Mouse (Mus musculus): ENCODE results near the gene Helz.
A peak's percentile ranks its signal among the peaks of the same experiment; 100 is the strongest.
"Not testable (repeated sequence)": the region's sequence is repeated elsewhere in the genome, so short reads cannot be mapped to it uniquely, and the experiment has no call there.

Helz gene

DNA sequence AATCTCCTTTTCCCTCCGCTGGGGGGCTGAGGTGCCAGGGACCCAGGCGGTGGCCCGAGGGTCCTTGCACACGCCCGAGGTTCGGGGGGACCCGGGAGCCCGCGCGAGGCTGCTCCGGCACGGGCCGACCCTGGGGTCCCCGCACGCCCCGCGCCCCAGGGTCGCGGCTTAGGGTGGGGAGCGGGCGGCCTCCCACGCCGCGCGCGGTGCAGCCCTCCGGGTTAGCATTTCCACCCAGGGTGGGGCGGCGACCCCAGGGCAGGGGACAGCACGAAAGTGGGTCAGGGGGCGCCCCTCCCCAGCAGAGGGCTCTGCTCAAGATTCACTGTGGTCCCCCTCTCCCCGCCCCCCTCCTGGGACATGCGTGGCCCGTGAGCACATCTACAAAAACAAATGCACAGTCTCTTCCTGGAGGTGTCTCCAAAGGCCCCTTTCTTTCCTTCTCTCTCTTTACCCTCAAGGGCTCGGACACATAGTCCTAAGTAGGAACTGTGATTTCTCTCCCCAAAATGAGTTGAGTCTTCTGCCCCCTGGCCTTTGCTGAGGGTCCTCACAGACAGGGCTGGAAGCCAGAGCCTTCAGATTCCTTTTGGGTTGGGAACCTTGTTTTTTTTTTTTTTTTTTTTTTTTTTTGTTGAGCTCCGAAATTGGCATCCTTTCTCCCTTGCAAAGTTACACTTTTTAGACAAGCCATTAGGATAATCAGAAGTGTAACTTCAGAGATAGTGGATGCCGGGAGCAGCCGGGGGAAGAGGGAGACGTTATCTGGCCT, 660 bp downstream of the Helz start:
- DNase-seq (ENCODE audit: low spot score in 2 of 2), result peak in 1 of 2 experiments; percentile 22

DNA sequence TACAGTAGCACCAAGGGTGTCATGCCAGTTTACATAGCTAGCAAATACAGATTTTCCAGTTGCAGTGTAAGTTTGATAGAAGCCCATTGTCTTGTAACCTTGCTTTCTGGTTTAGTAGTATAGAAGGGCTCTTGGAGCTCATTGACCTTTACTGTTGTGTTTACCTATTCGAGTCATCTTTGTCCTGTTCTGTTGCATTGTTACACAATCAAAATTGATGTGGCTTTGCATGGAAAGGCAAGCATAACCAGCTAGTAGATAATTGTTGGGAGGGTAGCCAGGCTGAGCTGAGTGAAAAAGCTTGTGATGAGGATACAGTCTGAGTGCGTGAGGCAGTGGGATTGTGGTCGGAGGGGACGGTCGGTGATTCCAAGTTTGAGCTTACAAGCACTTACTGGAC, 12.1 kb downstream of the Helz start:
- DNase-seq (ENCODE audit: low spot score in 2 of 2), result no peak

DNA sequence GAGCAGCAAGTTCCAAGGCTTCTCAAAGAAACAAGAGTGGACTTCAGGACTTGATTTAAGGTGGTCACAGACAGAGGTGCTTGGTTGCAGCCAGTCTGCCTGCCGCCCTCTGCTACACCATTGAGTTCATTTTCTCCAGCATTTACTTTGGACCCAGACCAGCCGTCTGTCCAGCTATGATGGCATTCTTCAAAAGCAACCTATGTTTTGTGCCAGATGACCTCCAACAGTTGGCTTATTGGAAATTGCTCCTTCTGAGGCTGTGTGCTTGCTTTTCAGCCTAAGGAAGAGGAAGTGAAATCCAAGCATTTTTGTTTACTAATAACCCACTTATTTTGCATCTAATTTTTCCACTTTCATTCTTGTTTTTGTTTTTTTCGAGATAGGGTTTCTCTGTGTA, 19.7 kb downstream of the Helz start:
- no peak for DNase-seq (ENCODE audit: low spot score in 2 of 2)

DNA sequence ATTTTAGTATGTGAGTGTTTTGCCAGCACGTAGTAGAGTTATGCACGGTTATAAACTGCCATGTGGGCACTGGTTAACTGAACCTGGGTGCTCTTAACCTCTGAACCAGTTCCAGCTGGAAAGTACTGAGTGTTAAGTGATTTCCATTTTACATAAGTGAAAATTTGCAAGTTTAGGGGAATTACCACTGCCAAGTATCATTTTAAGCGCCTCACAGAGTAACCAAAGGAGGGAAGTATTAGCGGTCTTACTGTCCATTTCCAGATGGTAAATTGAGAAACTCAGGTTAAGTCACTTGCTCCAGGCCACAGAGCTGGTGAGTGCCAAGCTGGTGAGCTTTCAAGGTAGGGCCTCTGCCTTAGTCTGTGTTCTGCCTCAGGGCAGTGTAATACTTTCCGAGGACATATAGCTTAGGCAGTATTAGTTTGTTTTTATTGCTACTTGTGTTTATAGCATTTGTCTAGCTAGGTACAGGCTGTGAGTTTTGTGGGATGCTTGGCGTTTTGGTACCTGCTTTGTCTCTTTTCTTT, 20.8 kb downstream of the Helz start:
- no peak for DNase-seq (ENCODE audit: low spot score in 2 of 2)

DNA sequence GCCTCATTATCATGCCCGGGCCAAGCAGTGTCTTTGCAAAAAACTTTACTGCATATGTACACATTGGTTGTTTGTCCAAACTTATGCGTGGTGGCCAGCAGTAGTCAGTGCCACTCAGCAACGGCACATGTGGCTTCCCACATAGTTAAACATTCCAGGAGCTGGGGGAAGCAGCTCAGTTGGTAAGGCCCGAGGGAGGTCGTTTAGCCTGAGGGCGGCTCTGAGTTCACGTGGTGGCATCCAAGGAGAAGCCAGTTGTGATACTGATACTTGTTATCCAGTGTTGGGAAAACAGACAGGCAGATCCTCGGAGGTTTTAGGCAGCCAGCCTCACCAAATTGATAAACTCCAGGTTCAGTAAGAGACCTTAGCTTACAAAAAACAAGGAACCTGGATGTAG, 23.2 kb downstream of the Helz start:
- DNase-seq (ENCODE audit: low spot score in 2 of 2), result not testable (repeated sequence)

DNA sequence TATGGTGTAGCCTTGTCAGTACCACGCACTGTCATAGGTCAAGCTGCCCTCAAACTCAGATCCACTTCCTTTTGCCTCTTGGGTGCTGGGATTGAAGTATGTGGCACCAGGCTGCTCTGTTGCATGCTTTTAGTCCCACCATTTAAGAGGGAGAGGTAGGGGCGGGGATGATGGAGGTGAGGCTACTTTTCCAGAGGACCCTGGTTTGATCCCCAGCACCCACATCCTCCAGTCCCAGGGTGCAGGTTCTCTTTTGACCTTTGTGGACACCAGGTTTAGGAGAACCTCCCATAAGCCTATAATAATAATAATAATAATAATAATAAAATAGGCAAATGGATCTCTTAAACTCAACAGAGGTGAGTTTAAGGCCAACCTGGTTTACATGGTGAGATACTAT, 23.6 kb downstream of the Helz start:
- no peak for DNase-seq (ENCODE audit: low spot score in 2 of 2)

DNA sequence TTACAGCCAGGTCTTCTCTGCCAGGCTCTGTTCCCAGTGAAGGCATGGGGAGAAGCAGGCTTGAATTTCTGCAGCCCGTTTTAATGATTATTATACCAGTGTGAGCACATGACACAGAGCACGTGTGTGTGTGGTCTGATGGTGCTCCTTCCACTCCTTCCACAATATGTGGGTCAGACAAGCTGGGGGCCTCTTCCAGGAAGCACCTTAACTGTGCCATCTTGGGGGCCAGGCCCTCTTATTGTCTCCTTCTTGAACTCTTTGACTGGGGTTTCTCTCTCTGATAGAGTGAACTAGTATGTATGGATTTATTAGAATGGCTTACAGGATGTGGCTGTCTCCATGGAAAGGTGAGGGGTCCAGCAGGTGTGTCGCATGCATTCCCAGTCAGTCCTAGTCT, 24.8 kb downstream of the Helz start:
- DNase-seq (ENCODE audit: low spot score in 2 of 2), result no peak

DNA sequence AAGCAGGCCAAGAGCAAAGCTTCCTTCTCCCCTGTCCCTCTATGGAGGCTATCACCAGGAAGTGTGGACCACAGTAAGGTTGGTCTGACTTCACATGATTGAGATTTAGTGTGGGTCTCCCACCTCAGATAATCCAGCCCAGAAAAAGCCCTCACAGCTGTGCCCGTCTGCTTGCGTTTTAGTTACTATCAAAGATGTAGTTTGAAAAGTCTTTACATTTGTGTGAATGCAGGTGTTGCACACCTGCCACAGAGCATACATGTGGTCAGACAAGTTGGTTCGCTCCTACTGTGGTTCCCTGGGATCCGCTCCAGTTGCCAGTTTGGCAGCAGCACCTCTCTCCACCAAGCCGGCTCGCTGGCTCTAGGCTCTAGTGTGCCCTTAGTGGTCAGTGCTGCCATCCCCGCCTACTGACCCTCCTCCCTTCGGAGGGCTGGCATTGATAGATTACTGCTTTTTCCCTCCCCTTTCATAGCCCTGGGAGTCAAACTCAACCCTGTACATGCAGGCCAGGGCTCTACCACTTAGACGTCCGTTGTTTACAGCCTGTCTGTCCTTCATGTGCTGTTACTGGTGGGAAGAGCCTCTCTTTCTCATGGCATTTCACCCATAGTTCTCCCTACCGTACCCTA, 25.4 kb downstream of the Helz start:
- DNase-seq (ENCODE audit: low spot score in 2 of 2), result no peak

DNA sequence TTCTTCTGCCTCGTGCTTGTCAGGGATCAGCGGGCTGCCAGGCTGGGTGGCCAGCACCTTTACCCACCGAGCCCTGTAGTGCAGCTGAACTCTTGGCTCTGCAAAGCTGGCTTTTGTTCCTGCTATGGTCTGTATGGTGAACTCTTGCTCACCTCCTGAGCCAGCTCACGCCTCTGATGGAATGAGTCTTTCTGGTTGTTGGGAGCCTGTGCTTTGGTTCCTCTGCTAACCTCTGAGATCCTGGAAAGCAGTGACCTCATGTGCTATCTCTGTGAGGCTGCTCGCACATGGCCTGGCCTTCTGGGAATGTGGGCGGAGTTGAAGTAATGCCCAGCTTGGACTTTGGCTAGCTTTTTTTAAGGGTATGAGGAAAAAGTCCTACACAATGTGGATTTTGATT, 26.1 kb downstream of the Helz start:
- DNase-seq (ENCODE audit: low spot score in 2 of 2), result no peak

DNA sequence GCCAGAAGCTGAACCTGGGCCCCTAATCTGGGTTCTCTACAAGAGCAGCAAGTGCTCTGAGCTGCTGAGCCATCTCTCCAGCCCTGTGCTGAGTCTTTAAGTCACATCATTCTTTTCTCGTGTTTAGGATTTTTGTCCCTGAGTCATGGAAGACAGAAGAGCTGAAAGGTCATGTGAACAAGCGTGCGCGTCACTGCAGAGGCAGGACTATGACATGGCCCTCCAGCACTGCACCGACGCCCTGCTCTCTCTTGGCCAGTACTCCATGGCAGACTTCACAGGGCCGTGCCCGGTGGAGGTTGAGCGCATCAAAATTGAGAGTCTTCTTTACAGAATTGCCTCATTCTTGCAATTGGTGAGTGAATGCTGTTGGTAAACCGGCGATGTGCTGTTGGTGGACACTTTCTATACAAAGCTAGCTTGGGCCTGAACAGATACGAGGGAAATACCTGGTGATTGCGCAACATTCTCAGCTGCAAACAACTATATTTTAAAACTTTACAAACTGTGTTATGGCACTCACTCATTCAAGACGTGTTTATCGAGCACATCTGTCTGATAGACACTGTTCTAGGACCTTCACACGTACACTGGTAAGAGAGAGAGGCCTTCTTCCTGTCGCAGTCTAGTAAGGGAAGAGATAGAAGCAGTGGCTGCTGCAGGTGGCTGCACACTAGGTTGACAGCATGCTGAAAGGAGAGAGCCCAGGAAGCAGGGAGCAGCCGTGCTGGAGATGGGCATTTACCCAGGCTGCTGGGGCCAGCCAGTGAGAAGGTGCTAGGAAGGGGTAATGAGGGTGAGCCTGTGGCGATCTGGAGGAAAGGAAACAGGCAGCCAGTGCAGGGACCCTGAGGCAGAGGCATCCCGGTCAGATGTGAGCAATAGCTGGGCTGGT, 27.3 kb downstream of the Helz start:
- no peak for DNase-seq (ENCODE audit: low spot score in 2 of 2)

DNA sequence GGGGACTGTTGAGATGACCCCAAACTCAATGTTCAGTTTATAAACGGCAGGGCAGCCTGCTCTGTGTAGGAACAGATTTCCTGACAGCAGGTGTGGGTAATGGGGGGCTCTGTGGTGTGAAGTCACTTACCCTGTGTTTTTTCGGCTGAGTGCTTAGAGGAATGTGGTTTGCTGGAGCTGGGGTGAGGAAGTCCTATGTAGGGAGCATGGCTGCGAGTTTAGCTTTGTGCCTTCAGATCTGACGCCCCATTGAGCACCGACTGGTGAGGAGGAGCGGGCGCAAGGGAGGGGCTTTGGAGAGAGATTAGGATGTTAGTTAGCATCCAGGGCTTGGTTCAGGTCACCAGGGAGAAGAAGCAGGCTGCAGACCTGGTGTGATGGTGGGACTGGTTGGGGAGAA, 28.5 kb downstream of the Helz start:
- no peak for DNase-seq (ENCODE audit: low spot score in 2 of 2)

DNA sequence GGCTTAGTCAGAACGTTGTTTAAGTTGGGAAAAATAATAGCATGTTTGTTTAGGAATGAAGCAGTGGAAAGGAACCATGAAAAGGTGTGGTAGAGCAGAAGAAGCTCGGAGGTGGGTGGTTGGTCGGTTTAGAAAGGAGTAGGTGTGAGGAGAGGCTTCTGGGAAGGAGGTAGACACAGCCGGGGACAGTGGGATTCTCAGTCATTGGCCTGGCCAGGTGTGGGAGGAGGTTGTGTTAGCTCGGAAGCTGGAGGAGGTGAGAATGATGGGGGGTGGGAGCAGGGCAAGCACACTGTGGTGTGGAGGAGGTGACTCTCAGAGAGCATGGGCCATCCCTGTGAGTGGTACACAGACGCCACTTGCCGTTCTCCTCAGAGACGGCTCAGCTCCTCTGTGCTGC, 29.7 kb downstream of the Helz start:
- DNase-seq (ENCODE audit: low spot score in 2 of 2), result no peak

DNA sequence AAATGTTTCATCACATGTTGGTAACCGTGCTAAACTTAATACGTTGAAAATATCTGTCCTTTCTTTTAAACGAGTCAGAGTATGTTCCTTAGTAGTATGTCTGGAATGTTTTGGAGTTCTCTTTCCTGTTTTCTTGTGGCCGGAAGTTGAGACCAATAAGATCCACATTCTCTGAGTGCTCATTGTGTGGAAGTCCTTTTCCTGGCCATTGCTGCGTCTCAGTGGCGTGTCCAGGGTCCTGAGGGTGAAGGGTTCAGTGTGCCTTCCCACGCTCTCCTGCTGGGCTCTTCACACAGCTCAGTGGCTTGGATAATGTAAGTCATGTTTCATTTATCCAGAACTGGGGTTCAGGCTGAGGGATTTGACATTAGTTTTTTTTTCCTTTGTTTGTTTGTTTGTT, 30.5 kb downstream of the Helz start:
- DNase-seq (ENCODE audit: low spot score in 2 of 2), result no peak

DNA sequence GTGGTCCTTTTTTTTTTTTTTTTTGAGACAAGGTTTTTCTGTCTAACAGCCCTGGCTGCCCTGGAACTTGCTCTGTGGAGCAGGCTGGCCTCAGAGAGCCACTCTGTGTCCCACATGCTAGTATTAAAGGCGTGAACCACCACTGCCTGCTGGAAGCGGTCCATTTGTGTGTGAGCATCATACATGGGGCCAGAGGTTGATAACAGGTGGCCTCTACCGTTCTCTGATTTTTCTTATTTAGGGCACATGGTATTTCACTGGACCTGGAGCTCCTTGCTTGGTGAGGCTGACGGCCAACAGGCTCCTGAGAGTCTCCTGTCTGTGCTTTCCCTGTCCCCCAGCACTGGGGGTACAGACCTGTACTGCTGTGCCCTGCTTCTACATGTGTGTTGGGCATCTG, 33.1 kb downstream of the Helz start:
- no peak for DNase-seq (ENCODE audit: low spot score in 2 of 2)

DNA sequence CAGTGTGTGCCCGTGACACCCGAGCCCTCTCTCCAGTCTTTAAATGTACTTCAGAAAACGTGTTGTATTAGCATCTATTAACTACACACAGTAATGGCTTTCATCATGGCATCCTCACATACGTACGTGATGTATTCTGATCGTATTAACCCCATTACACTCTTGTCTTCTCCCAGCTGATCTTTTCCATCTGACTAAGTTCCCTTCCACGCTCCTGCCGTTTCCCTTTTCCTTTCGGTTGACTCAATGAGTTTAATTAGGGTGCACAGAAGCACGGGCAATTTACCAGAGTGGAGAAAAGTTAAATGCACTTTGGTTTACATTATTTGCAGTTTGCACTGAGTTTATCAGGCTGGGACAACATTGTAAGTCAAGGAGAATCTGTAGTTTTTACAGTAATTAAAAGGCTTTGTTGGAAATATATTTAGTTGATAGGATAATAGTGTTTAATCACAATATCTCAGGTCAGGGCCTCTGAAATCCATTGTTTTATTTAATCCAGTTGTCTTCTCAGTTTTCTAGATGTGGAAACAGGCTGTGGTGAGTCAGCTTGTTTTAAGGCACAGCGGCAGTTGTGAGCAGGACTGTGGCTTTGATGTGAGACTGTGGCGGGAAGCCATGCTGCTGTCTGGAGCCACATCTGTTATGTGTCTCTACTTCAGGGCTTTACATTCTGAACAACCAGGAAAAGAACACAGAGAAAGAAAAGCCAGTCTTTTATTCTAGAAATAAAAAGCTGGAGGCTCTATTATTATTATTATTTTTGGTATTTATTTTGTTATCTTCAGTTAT, 37.1 kb downstream of the Helz start:
- no peak for DNase-seq (ENCODE audit: low spot score in 2 of 2)

DNA sequence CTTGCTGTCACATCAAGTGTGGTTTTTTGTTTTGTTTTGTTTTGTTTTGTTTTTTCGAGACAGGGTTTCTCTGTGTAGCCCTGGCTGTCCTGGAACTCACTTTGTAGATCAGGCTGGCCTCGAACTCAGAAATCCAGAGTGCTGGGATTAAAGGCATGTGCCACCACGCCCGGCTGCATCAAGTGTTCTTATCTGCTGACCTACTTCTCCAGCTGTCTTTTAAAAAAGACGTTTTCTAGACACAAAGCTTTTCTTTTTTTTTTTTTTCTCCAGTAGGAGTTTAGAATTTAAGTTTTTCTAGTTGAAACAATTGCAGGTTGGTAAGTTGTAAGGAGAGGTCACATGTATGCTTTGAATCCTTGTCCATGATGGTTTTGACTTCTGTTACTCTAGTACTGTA, 38.4 kb downstream of the Helz start:
- DNase-seq (ENCODE audit: low spot score in 2 of 2), result not testable (repeated sequence)

DNA sequence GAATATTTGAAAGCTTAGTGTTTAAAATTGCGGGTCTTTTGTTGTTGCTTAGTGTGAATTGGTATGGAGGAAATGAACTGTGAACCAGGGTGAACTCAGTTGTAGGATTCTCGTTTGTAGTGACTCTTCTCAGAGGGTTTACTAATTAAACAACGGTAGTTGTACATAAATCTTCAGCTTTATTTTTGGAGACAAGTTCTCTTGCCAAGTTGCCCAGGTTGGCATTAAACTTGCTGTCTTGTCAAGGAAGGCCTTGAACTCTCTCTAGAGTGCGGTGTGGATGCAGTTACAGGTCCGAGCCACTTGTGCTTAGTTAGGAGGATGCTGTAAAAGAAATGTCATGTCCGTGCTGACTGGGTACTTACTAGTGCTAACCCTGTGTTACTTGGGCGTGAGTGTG, 39.4 kb downstream of the Helz start:
- no peak for DNase-seq (ENCODE audit: low spot score in 2 of 2)

DNA sequence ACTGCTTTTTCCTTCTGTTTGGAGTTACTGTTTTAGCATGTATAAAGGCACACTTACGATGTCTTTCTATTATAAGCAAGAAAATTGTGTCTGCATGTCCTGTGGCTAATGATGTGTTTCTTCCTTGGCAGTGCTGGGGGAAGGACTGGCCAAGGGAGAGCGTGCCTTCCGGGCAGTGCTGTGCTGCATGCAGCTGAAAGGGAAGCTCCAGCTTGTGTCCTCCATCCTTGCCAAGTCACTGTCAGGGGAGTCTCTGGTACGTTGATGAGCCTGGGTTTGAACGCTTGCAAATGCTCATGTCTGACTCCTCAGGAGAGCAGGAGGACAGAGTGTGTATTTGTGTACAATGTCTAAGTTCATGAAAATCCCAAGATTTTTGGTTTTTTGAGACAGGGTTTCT, 44.8 kb downstream of the Helz start:
- DNase-seq (ENCODE audit: low spot score in 2 of 2), result no peak

DNA sequence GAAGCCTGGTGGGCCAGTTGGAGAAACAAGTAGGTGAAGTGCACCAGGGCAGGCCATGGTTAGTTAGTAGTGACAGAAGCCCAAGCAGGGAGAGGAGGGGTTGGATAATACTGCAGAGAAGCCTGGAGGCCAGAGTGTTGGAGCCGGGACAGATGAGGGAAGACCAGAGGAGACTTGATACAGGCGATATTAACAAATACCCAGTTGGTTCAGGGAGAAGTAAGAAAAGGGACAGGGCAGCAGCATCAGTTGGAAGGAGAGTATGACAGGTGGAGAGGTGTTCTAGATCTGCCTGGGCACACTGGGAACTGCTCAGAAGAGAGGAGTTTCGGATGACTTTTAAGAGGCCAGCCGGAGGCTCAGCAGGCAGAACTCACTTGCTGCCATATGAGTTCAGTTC, 49.7 kb downstream of the Helz start:
- no peak for DNase-seq (ENCODE audit: low spot score in 2 of 2)

DNA sequence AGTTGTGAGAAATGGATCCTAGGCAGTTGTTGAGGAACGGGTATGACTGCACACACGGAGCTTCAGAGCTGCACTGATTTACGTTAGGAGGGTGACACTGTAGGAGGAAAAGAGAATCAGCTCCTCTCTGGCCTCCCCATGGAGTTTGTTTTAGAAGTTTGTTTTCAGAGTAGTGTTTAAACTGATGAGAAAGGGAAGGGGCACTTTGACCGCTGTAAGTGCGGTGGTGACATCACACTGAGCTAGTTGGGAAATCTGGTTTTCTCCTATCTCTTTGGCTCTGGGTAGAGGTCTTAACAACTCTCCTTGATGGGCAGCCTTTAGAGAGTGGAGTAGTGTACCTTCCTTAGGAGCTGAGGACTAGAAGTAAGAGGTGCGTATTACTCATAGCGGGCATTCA, 58.0 kb downstream of the Helz start:
- DNase-seq (ENCODE audit: low spot score in 2 of 2), result no peak

DNA sequence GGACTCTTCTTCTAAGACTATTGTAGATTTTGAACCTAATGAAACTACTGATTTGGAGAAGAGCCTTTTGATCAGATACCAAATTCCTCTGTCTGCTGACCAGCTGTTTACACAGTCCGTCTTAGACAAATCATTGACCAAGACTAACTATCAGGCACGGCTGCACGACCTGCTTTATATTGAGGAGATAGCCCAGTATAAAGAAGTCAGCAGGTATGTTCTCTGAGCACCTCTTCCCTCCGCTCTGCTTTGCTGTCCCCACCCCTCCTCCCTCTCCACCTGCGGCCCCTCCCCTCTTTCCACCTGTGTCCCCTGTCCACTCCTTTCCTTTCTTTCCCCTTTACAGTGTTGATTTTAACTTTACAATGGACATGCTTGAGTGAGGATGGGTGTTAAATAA, 66.2 kb downstream of the Helz start:
- no peak for DNase-seq (ENCODE audit: low spot score in 2 of 2)

DNA sequence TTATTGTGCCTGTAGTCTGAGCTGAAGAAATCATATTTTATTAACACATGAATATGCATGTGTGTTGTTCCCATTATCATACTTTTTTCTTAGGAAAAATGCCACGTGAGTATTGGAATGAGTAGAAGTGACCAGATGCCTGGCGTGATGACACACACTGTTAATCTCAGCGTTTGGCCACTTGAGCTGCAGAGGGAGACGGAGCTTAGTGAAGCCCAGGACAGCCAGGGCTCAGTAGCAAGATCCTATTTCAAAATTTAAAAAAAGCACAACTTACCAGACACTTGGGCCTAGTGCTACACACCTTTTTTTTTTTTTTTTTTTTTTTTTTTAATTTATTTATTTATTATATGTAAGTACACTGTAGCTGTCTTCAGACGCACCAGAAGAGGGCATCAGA, 68.0 kb downstream of the Helz start:
- DNase-seq (ENCODE audit: low spot score in 2 of 2), result no peak

All from frontal cortex, postnatal 14 days (tissue).